In genomic region chr16:21339061-21339459, GRCm38 (mm10) we compare ENCODE assay signal across 8 mouse cellular contexts.
DNase-seq lines count a peak whose midpoint lies in the region; ATAC-seq lines count a peak whose summit lies in the region.

No protein-coding gene starts in this region.

- no peaks in the 10 kb centered on the region for H3K36me3 ChIP-seq in heart, embryonic 11.5 days (ENCODE audit: control insufficient read depth, insufficient read depth, low read length)
- H3K36me3 ChIP-seq in limb, embryonic 15.5 days = no peaks in the 10 kb centered on the region
- no peaks in the 10 kb centered on the region for H3K36me3 ChIP-seq in neural tube, embryonic 14.5 days (ENCODE audit: control insufficient read depth, insufficient read depth, low read length)

- H3K9ac ChIP-seq in heart, embryonic 11.5 days (ENCODE audit: low read depth, low read length) = 0 out of 2 replicates have a peak overlapping the region, but pooled peaks have one; percentile 47
- H3K9ac ChIP-seq in limb, embryonic 15.5 days = no peak overlapping the region
- H3K9ac ChIP-seq in neural tube, embryonic 14.5 days (replicated peaks; ENCODE audit: low read depth, low read length) = no peak overlapping the region

- H3K27ac ChIP-seq in heart, embryonic 11.5 days (ENCODE audit: low read depth, low read length) = peak overlapping the region; percentile 71
- peak overlapping the region; percentile 94 for H3K27ac ChIP-seq in limb, embryonic 15.5 days
- peak overlapping the region; percentile 81 for H3K27ac ChIP-seq in neural tube, embryonic 14.5 days (ENCODE audit: low read depth, low read length)

- no peaks in the 10 kb centered on the region for H3K9me3 ChIP-seq in heart, embryonic 11.5 days (replicated peaks; ENCODE audit: control insufficient read depth, low read length)
- no peaks in the 10 kb centered on the region for H3K9me3 ChIP-seq in limb, embryonic 15.5 days
- no peaks in the 10 kb centered on the region for H3K9me3 ChIP-seq in neural tube, embryonic 14.5 days (ENCODE audit: control insufficient read depth, low read length)

- WGBS in heart, embryonic 11.5 days (ENCODE audit: insufficient replicate concordance) = 61% methylated on average over 6 of the region's 6 CpGs
- 48% methylated on average over 6 of the region's 6 CpGs for WGBS in limb, embryonic 15.5 days
- WGBS in neural tube, embryonic 14.5 days = 59% methylated on average over 6 of the region's 6 CpGs

- peak; percentile 39 for DNase-seq in ovary, postnatal 14 days (ENCODE audit: low spot score)
- no peak for DNase-seq in ovary, postnatal 10 days (ENCODE audit: low spot score)
- DNase-seq in right cerebral cortex, postnatal 25 days = no peak
- DNase-seq in spleen, adult 18-20 months = no peak

- H3K4me2 ChIP-seq in heart, embryonic 11.5 days = no peak overlapping the region
- H3K4me2 ChIP-seq in limb, embryonic 15.5 days = no peak overlapping the region
- H3K4me2 ChIP-seq in neural tube, embryonic 14.5 days (ENCODE audit: low read depth, low read length) = no peak overlapping the region

- no peak overlapping the region for H3K4me3 ChIP-seq in heart, embryonic 11.5 days (ENCODE audit: low read depth, low read length)
- no peak overlapping the region for H3K4me3 ChIP-seq in limb, embryonic 15.5 days
- no peak overlapping the region for H3K4me3 ChIP-seq in neural tube, embryonic 14.5 days (ENCODE audit: low read depth, low read length)

- no peak for ATAC-seq in heart, embryonic 11.5 days (replicated peaks; ENCODE audit: insufficient number of reproducible peaks, low FRiP score, low TSS enrichment)
- ATAC-seq in limb, embryonic 15.5 days (ENCODE audit: insufficient number of reproducible peaks, low FRiP score, low TSS enrichment, low read depth) = peak; percentile 25; the same call in 1 of the 2 replicates
- ATAC-seq in neural tube, embryonic 14.5 days (ENCODE audit: low read depth) = peak; percentile 23
- no peak for ATAC-seq in activated CD4-positive, CD25-positive, alpha-beta regulatory T cell, adult 4 months

- peaks cover 15% of the 10 kb centered on the region for H3K4me1 ChIP-seq in heart, embryonic 11.5 days (ENCODE audit: control insufficient read depth, insufficient read depth, low read length)
- peaks cover 33% of the 10 kb centered on the region for H3K4me1 ChIP-seq in limb, embryonic 15.5 days
- H3K4me1 ChIP-seq in neural tube, embryonic 14.5 days (ENCODE audit: control insufficient read depth, insufficient read depth, low read length) = peaks cover 14% of the 10 kb centered on the region

- no peaks in the 10 kb centered on the region for H3K27me3 ChIP-seq in heart, embryonic 11.5 days (ENCODE audit: control insufficient read depth, insufficient read depth, low read length)
- no peaks in the 10 kb centered on the region for H3K27me3 ChIP-seq in limb, embryonic 15.5 days
- H3K27me3 ChIP-seq in neural tube, embryonic 14.5 days (ENCODE audit: control insufficient read depth, insufficient read depth, low read length) = no peaks in the 10 kb centered on the region

Comparison
In these comparisons a context has a peak if more than half of its experiments do, and no peak if none do; other contexts are left out.
1. ATAC-seq: peak in limb, embryonic 15.5 days (single experiment) and neural tube, embryonic 14.5 days (single experiment); none in heart, embryonic 11.5 days (single experiment) and activated CD4-positive, CD25-positive, alpha-beta regulatory T cell, adult 4 months (single experiment).
2. Peak in every context shown above with its lines, with median percentiles within 50 percentile points of each other: H3K27ac ChIP-seq.